Mouse (Mus musculus): ENCODE measurements around the gene Maml3. TPM values are rescaled to one million over a fixed set of nuclear protein-coding genes. Genes with fewer than 3 reads are reported as not detected.

Gene Maml3
- polyA plus RNA-seq, 1 experiment from 2014 or later: 7.8 TPM

- H3K27me3 ChIP-seq: no peaks in the 10 kb centered on the region
- H3K36me3 ChIP-seq: no peaks in the 10 kb centered on the region
- no peaks in the 10 kb centered on the region for H3K9me3 ChIP-seq (replicated peaks)
- ATAC-seq (replicated peaks; ENCODE audit: low FRiP score): no peak
- H3K4me1 ChIP-seq: peaks cover 24% of the 10 kb centered on the region
- peak overlapping the region; percentile 38; the same call in 1 of the 2 replicates for H3K4me2 ChIP-seq
- WGBS: 48% methylated on average over 3 of the region's 3 CpGs
- no peak overlapping the region for H3K4me3 ChIP-seq (replicated peaks)
- no peak overlapping the region for H3K9ac ChIP-seq
- H3K27ac ChIP-seq: peak overlapping the region; percentile 81
Observed at GRCm38 (mm10) chr3:51778179-51778578, 326.7 kb downstream of the Maml3 start.

- ATAC-seq (replicated peaks; ENCODE audit: low FRiP score): no peak
- no peak overlapping the region for H3K27ac ChIP-seq
- WGBS: 92% methylated on average over 2 of the region's 2 CpGs
Observed at GRCm38 (mm10) chr3:51776018-51776611, 328.8 kb downstream of the Maml3 start.

GRCm38 (mm10) chr3:51773587-51773986, 331.3 kb downstream of the Maml3 start:
- Histone ChIP-seq H3K9me3 (replicated peaks) (no peaks in the 10 kb centered on the region), H3K9ac (no peak overlapping the region), H3K4me3 (replicated peaks) (no peak overlapping the region), H3K36me3 (no peaks in the 10 kb centered on the region), H3K4me1 (peaks cover 26% of the 10 kb centered on the region), H3K4me2 (no peak overlapping the region), H3K27me3 (no peaks in the 10 kb centered on the region), H3K27ac (no peak overlapping the region)
- ATAC-seq (replicated peaks; ENCODE audit: low FRiP score): no peak
- 78% methylated on average over 5 of the region's 5 CpGs for WGBS

More at GRCm38 (mm10) chr3:51776018-51776611, 328.8 kb downstream of the Maml3 start:
- H3K9ac ChIP-seq: no peak overlapping the region
- H3K4me2 ChIP-seq: no peak overlapping the region
- H3K4me1 ChIP-seq: peaks cover 37% of the 10 kb centered on the region
- H3K27me3 ChIP-seq: no peaks in the 10 kb centered on the region
- H3K9me3 ChIP-seq (replicated peaks): no peaks in the 10 kb centered on the region
- H3K36me3 ChIP-seq: no peaks in the 10 kb centered on the region
- no peak overlapping the region for H3K4me3 ChIP-seq (replicated peaks)

- Histone ChIP-seq H3K4me1 (peaks cover 19% of the 10 kb centered on the region), H3K27ac (peak overlapping the region; percentile 38; the same call in 1 of the 2 replicates), H3K9ac (no peak overlapping the region), H3K4me2 (no peak overlapping the region), H3K36me3 (no peaks in the 10 kb centered on the region), H3K27me3 (no peaks in the 10 kb centered on the region), H3K9me3 (replicated peaks) (no peaks in the 10 kb centered on the region), H3K4me3 (replicated peaks) (no peak overlapping the region)
- ATAC-seq (replicated peaks; ENCODE audit: low FRiP score): peak; percentile 74
- 44% methylated on average over 9 of the region's 9 CpGs for WGBS
Observed at GRCm38 (mm10) chr3:51771839-51772630, 332.8 kb downstream of the Maml3 start.

GRCm38 (mm10) chr3:51769196-51769595, 335.7 kb downstream of the Maml3 start:
- no peak overlapping the region for H3K27ac ChIP-seq
- peaks cover 21% of the 10 kb centered on the region for H3K4me1 ChIP-seq
- ATAC-seq (replicated peaks; ENCODE audit: low FRiP score): no peak
- H3K27me3 ChIP-seq: no peaks in the 10 kb centered on the region
- no peaks in the 10 kb centered on the region for H3K9me3 ChIP-seq (replicated peaks)
- no peak overlapping the region for H3K9ac ChIP-seq
- 90% methylated on average over 6 of the region's 6 CpGs for WGBS
- H3K4me3 ChIP-seq (replicated peaks): no peak overlapping the region
- no peaks in the 10 kb centered on the region for H3K36me3 ChIP-seq
- no peak overlapping the region for H3K4me2 ChIP-seq

GRCm38 (mm10) chr3:51765220-51765923, 339.5 kb downstream of the Maml3 start:
- peaks cover 8% of the 10 kb centered on the region; the same call in 1 of the 2 replicates for H3K4me1 ChIP-seq
- H3K36me3 ChIP-seq: no peaks in the 10 kb centered on the region
- H3K9ac ChIP-seq: no peak overlapping the region
- H3K4me2 ChIP-seq: no peak overlapping the region
- H3K27ac ChIP-seq: no peak overlapping the region
- H3K4me3 ChIP-seq (replicated peaks): no peak overlapping the region
- H3K9me3 ChIP-seq (replicated peaks): no peaks in the 10 kb centered on the region
- no peak for ATAC-seq (replicated peaks; ENCODE audit: low FRiP score)
- no peaks in the 10 kb centered on the region for H3K27me3 ChIP-seq
- WGBS: 74% methylated on average over 12 of the region's 12 CpGs

- H3K4me1 ChIP-seq: peaks cover 8% of the 10 kb centered on the region; the same call in 1 of the 2 replicates
- no peak overlapping the region for H3K4me3 ChIP-seq (replicated peaks)
- H3K27me3 ChIP-seq: no peaks in the 10 kb centered on the region
- no peak for ATAC-seq (replicated peaks; ENCODE audit: low FRiP score)
- no peaks in the 10 kb centered on the region for H3K36me3 ChIP-seq
- H3K27ac ChIP-seq: no peak overlapping the region
- 95% methylated on average over 3 of the region's 3 CpGs for WGBS
- H3K4me2 ChIP-seq: no peak overlapping the region
- H3K9me3 ChIP-seq (replicated peaks): no peaks in the 10 kb centered on the region
- H3K9ac ChIP-seq: no peak overlapping the region
Observed at GRCm38 (mm10) chr3:51764175-51764574, 340.7 kb downstream of the Maml3 start.

GRCm38 (mm10) chr3:51762900-51763299, 342.0 kb downstream of the Maml3 start:
- Histone ChIP-seq H3K9me3 (replicated peaks) (no peaks in the 10 kb centered on the region), H3K36me3 (no peaks in the 10 kb centered on the region), H3K27me3 (no peaks in the 10 kb centered on the region), H3K4me3 (replicated peaks) (no peak overlapping the region), H3K9ac (no peak overlapping the region), H3K4me1 (peaks cover 8% of the 10 kb centered on the region; the same call in 1 of the 2 replicates), H3K4me2 (no peak overlapping the region), H3K27ac (no peak overlapping the region)
- 90% methylated on average over 10 of the region's 10 CpGs for WGBS
- ATAC-seq (replicated peaks; ENCODE audit: low FRiP score): no peak

GRCm38 (mm10) chr3:51759534-51759933, 345.3 kb downstream of the Maml3 start:
- no peak for ATAC-seq (replicated peaks; ENCODE audit: low FRiP score)
- Histone ChIP-seq H3K27me3 (no peaks in the 10 kb centered on the region), H3K4me2 (no peak overlapping the region), H3K9ac (no peak overlapping the region), H3K9me3 (replicated peaks) (no peaks in the 10 kb centered on the region), H3K36me3 (no peaks in the 10 kb centered on the region), H3K4me3 (replicated peaks) (no peak overlapping the region), H3K27ac (no peak overlapping the region), H3K4me1 (peaks cover 4% of the 10 kb centered on the region)
- WGBS: 55% methylated on average over 3 of the region's 3 CpGs

GRCm38 (mm10) chr3:51757032-51757431, 347.8 kb downstream of the Maml3 start:
- no peaks in the 10 kb centered on the region for H3K27me3 ChIP-seq
- H3K36me3 ChIP-seq: no peaks in the 10 kb centered on the region
- ATAC-seq (replicated peaks; ENCODE audit: low FRiP score): no peak
- H3K4me1 ChIP-seq: peaks cover 14% of the 10 kb centered on the region
- H3K4me2 ChIP-seq: no peak overlapping the region
- H3K9ac ChIP-seq: no peak overlapping the region
- no peaks in the 10 kb centered on the region for H3K9me3 ChIP-seq (replicated peaks)
- 92% methylated on average over 5 of the region's 5 CpGs for WGBS
- no peak overlapping the region for H3K27ac ChIP-seq
- no peak overlapping the region for H3K4me3 ChIP-seq (replicated peaks)

GRCm38 (mm10) chr3:51756283-51756682, 348.6 kb downstream of the Maml3 start:
- Histone ChIP-seq H3K36me3 (no peaks in the 10 kb centered on the region), H3K9me3 (replicated peaks) (no peaks in the 10 kb centered on the region), H3K9ac (no peak overlapping the region), H3K4me2 (no peak overlapping the region), H3K27me3 (no peaks in the 10 kb centered on the region), H3K4me3 (replicated peaks) (no peak overlapping the region), H3K27ac (no peak overlapping the region), H3K4me1 (peaks cover 20% of the 10 kb centered on the region)
- no peak for ATAC-seq (replicated peaks; ENCODE audit: low FRiP score)
- 74% methylated on average over 5 of the region's 5 CpGs for WGBS

- WGBS: 64% methylated on average over 5 of the region's 5 CpGs
- Histone ChIP-seq H3K9ac (no peak overlapping the region), H3K4me3 (replicated peaks) (no peak overlapping the region)
Observed at GRCm38 (mm10) chr3:51753262-51753661, 351.6 kb downstream of the Maml3 start.

More at GRCm38 (mm10) chr3:51753262-51753661, 351.6 kb downstream of the Maml3 start:
- H3K27me3 ChIP-seq: no peaks in the 10 kb centered on the region
- ATAC-seq (replicated peaks; ENCODE audit: low FRiP score): no peak
- no peaks in the 10 kb centered on the region for H3K36me3 ChIP-seq
- no peaks in the 10 kb centered on the region; the same call in 1 of the 2 replicates for H3K9me3 ChIP-seq (replicated peaks)
- peaks cover 48% of the 10 kb centered on the region for H3K4me1 ChIP-seq
- H3K4me2 ChIP-seq: no peak overlapping the region
- H3K27ac ChIP-seq: no peak overlapping the region
